Mouse (Mus musculus) intestine, embryonic 15.5 days (tissue): Measurements from ENCODE around the gene Ptprn2. TPM values are rescaled to one million over a fixed set of nuclear protein-coding genes. Genes with fewer than 3 reads are reported as not detected.

Experiments
- ATAC-seq: fragments of 200-750 bp; cut with Nextera tagmentation; 2 replicates; pipeline ENCODE4 v1.8.0; 2017; ENCODE audit warnings: moderate TSS enrichment, moderate library complexity
- H3K27ac ChIP-seq: fragments of 300-500 bp; sonication (generic); 2 replicates; pipeline ENCODE4 v1.5.1; 2015; ENCODE audit warnings: mild to moderate bottlenecking, inconsistent platforms
- H3K27me3 ChIP-seq: fragments of 300-500 bp; sonication (generic); replicated peaks from 2 replicates; pipeline ENCODE4 v1.6.1; 2015; ENCODE audit warnings: inconsistent platforms
- H3K36me3 ChIP-seq: fragments of 300-500 bp; sonication (generic); 2 replicates; pipeline ENCODE4 v1.6.1; 2015; ENCODE audit warnings: inconsistent platforms
- H3K4me1 ChIP-seq: fragments of 300-500 bp; sonication (generic); replicated peaks from 2 replicates; pipeline ENCODE4 v1.6.1; 2015; ENCODE audit warnings: inconsistent platforms
- H3K4me2 ChIP-seq: fragments of 300-500 bp; sonication (generic); replicated peaks from 2 replicates; pipeline ENCODE4 v1.6.1; 2015; ENCODE audit warnings: mild to moderate bottlenecking, inconsistent platforms
- H3K4me3 ChIP-seq: fragments of 300-500 bp; sonication (generic); replicated peaks from 2 replicates; pipeline ENCODE4 v1.5.1; 2015; ENCODE audit warnings: inconsistent platforms
- H3K9ac ChIP-seq: fragments of 300-500 bp; sonication (generic); 2 replicates; pipeline ENCODE4 v1.6.1; 2015; ENCODE audit warnings: inconsistent platforms
- H3K9me3 ChIP-seq: fragments of 300-500 bp; sonication (generic); 2 replicates; pipeline ENCODE4 v1.6.1; 2016; ENCODE audit warnings: inconsistent platforms
- WGBS: fragments of 180-500 bp; shearing (Covaris S2); methylation state at CpG from one replicate; pipeline ENCODE4 v1.1.7; 2015; 5-methylcytosine and 5-hydroxymethylcytosine counted together
- polyA plus RNA-seq: library from polyadenylated mRNA; unstranded; fragments of >200 nt; fragmentation: Nextera tagmentation; extraction: Ambion mirVana; gene quantifications from 2 replicates; pipeline ENCODE4 v1.2.1, GENCODE M21; 2015

Gene Ptprn2
- polyA plus RNA-seq, 1 experiment from 2014 or later: 1.9 TPM

- no peak overlapping the region for H3K4me2 ChIP-seq
- no peaks in the 10 kb centered on the region for H3K27me3 ChIP-seq
- no peak overlapping the region for H3K9ac ChIP-seq
- no peak overlapping the region for H3K27ac ChIP-seq
- no peaks in the 10 kb centered on the region for H3K9me3 ChIP-seq
- no peaks in the 10 kb centered on the region for H3K4me1 ChIP-seq
- 58% methylated on average over 2 of the region's 2 CpGs for WGBS
- ATAC-seq: no peak
- H3K36me3 ChIP-seq: no peaks in the 10 kb centered on the region
- H3K4me3 ChIP-seq: no peak overlapping the region
Observed at GRCm38 (mm10) chr12:117287456-117287855, 801.9 kb downstream of the Ptprn2 start.

GRCm38 (mm10) chr12:117291943-117292342, 806.4 kb downstream of the Ptprn2 start:
- H3K36me3 ChIP-seq: no peaks in the 10 kb centered on the region
- H3K4me2 ChIP-seq: no peak overlapping the region
- H3K27ac ChIP-seq: no peak overlapping the region
- no peak overlapping the region for H3K4me3 ChIP-seq
- no peaks in the 10 kb centered on the region for H3K9me3 ChIP-seq
- H3K27me3 ChIP-seq: no peaks in the 10 kb centered on the region
- no peak overlapping the region for H3K9ac ChIP-seq
- 78% methylated on average over 3 of the region's 3 CpGs for WGBS
- H3K4me1 ChIP-seq: no peaks in the 10 kb centered on the region
- ATAC-seq: no peak

- ATAC-seq: no peak
- no peaks in the 10 kb centered on the region for H3K36me3 ChIP-seq
- WGBS: 47% methylated on average over 2 of the region's 2 CpGs
Observed at GRCm38 (mm10) chr12:117296792-117297191, 811.3 kb downstream of the Ptprn2 start.

GRCm38 (mm10) chr12:117299084-117299483, 813.6 kb downstream of the Ptprn2 start:
- H3K27ac ChIP-seq: no peak overlapping the region
- H3K4me2 ChIP-seq: no peak overlapping the region
- 85% methylated on average over 3 of the region's 3 CpGs for WGBS
- H3K4me1 ChIP-seq: no peaks in the 10 kb centered on the region
- no peak overlapping the region for H3K9ac ChIP-seq
- H3K36me3 ChIP-seq: no peaks in the 10 kb centered on the region
- no peak overlapping the region for H3K4me3 ChIP-seq
- ATAC-seq: no peak
- no peaks in the 10 kb centered on the region for H3K9me3 ChIP-seq
- H3K27me3 ChIP-seq: no peaks in the 10 kb centered on the region

More at GRCm38 (mm10) chr12:117296792-117297191, 811.3 kb downstream of the Ptprn2 start:
- no peak overlapping the region for H3K4me3 ChIP-seq
- no peak overlapping the region for H3K27ac ChIP-seq
- no peaks in the 10 kb centered on the region for H3K4me1 ChIP-seq
- H3K4me2 ChIP-seq: no peak overlapping the region
- H3K9me3 ChIP-seq: no peaks in the 10 kb centered on the region
- no peaks in the 10 kb centered on the region for H3K27me3 ChIP-seq
- H3K9ac ChIP-seq: no peak overlapping the region

- ATAC-seq: no peak
- H3K27ac ChIP-seq: no peak overlapping the region
- H3K4me3 ChIP-seq: no peak overlapping the region
- no peak overlapping the region for H3K4me2 ChIP-seq
- no peaks in the 10 kb centered on the region for H3K27me3 ChIP-seq
- WGBS: 83% methylated on average over 17 of the region's 17 CpGs
- H3K9me3 ChIP-seq: no peaks in the 10 kb centered on the region
- no peak overlapping the region for H3K9ac ChIP-seq
- no peaks in the 10 kb centered on the region for H3K4me1 ChIP-seq
- no peaks in the 10 kb centered on the region for H3K36me3 ChIP-seq
Observed at GRCm38 (mm10) chr12:117304751-117305624, 819.5 kb downstream of the Ptprn2 start.

- H3K4me2 ChIP-seq: no peak overlapping the region
- no peaks in the 10 kb centered on the region for H3K27me3 ChIP-seq
- ATAC-seq: no peak
- H3K4me3 ChIP-seq: no peak overlapping the region
- WGBS: 89% methylated on average over 5 of the region's 5 CpGs
- H3K9ac ChIP-seq: no peak overlapping the region
- no peaks in the 10 kb centered on the region for H3K36me3 ChIP-seq
- H3K9me3 ChIP-seq: no peaks in the 10 kb centered on the region
- H3K27ac ChIP-seq: no peak overlapping the region
- no peaks in the 10 kb centered on the region for H3K4me1 ChIP-seq
Observed at GRCm38 (mm10) chr12:117305625-117306105, 820.1 kb downstream of the Ptprn2 start.

DNA sequence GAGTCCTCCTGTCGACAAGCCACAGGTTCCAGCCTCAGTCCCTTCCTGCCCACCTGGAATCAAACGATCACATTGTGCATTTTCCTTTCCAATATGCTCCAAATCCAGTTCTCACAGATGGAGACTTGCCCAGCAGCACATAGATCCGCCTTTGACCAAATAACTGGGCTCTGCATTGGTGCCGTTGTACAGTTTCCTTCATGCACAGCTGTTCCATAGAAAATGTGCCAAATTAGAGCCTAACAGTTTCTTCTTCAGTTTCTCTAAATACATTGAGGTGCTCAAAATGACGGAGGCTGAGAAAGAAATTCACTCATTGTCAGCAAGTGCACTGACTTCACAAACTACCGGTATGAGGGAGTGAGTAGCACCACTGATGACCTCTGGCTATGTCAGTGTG, 826.6 kb downstream of the Ptprn2 start:
- WGBS: 77% methylated on average over 6 of the region's 6 CpGs
- Histone ChIP-seq H3K4me3 (no peak overlapping the region), H3K4me2 (no peak overlapping the region), H3K36me3 (no peaks in the 10 kb centered on the region), H3K27me3 (no peaks in the 10 kb centered on the region), H3K27ac (no peak overlapping the region), H3K9me3 (no peaks in the 10 kb centered on the region), H3K9ac (no peak overlapping the region), H3K4me1 (no peaks in the 10 kb centered on the region)
- no peak for ATAC-seq

- no peak for ATAC-seq
- H3K4me1 ChIP-seq: no peaks in the 10 kb centered on the region
- 81% methylated on average over 2 of the region's 2 CpGs for WGBS
- H3K27ac ChIP-seq: no peak overlapping the region
- no peak overlapping the region for H3K9ac ChIP-seq
- H3K36me3 ChIP-seq: no peaks in the 10 kb centered on the region
- no peak overlapping the region for H3K4me2 ChIP-seq
- H3K4me3 ChIP-seq: no peak overlapping the region
- H3K27me3 ChIP-seq: no peaks in the 10 kb centered on the region
- H3K9me3 ChIP-seq: no peaks in the 10 kb centered on the region
Observed at GRCm38 (mm10) chr12:117314987-117315386, 829.5 kb downstream of the Ptprn2 start.

DNA sequence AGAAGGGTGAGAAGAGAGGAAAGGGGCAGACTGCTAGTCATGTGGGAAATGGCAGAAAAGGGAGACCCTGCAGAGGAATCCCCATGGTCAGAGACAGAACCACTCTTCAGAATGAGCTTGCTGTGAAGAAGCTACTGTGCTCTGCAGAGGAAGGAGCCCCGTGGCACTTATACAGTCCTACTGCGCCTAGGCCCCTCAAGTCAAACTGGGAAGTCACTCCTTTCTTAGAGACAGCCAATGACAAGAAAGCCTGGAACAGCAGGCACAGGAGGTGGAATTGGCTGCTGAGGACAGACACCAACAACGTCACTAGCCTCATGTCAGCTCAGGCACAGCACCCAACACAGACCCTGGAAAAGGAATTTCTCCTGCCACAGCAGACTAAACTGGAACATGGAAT, 830.1 kb downstream of the Ptprn2 start:
- 80% methylated on average over 3 of the region's 3 CpGs for WGBS
- no peak overlapping the region for H3K4me3 ChIP-seq
- no peaks in the 10 kb centered on the region for H3K36me3 ChIP-seq
- no peak for ATAC-seq
- no peak overlapping the region for H3K9ac ChIP-seq
- H3K4me1 ChIP-seq: no peaks in the 10 kb centered on the region
- no peak overlapping the region for H3K4me2 ChIP-seq
- H3K9me3 ChIP-seq: no peaks in the 10 kb centered on the region
- H3K27ac ChIP-seq: no peak overlapping the region
- H3K27me3 ChIP-seq: no peaks in the 10 kb centered on the region

DNA sequence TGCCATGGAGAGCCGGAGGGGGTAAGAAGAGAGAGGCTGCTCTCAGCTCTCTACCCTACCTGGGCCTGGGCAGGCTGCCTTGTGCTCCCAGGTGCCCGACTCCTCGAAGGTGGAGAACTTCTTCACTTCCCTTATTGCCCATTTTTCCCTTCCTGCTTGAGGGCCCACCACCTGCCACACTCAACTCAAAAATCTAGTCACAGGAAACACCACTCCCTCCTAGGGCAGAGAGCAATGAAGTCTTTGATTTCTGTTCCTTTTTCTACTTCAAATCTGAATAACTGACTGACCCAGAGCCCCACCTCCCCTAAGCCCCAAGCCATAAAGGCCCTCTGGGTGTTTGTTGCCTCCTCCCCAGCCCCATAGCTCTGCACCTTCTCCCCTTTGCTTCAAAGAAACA, 832.7 kb downstream of the Ptprn2 start:
- Histone ChIP-seq H3K4me2 (no peak overlapping the region), H3K9me3 (no peaks in the 10 kb centered on the region), H3K27me3 (no peaks in the 10 kb centered on the region), H3K27ac (no peak overlapping the region), H3K9ac (no peak overlapping the region), H3K4me1 (no peaks in the 10 kb centered on the region), H3K36me3 (no peaks in the 10 kb centered on the region), H3K4me3 (no peak overlapping the region)
- 72% methylated on average over 3 of the region's 3 CpGs for WGBS
- no peak for ATAC-seq

- no peak overlapping the region for H3K4me3 ChIP-seq
- ATAC-seq: no peak
- no peak overlapping the region for H3K27ac ChIP-seq
- H3K36me3 ChIP-seq: no peaks in the 10 kb centered on the region
- no peaks in the 10 kb centered on the region for H3K27me3 ChIP-seq
- H3K4me1 ChIP-seq: no peaks in the 10 kb centered on the region
- no peak overlapping the region for H3K4me2 ChIP-seq
- no peak overlapping the region for H3K9ac ChIP-seq
- H3K9me3 ChIP-seq: no peaks in the 10 kb centered on the region
- WGBS: 89% methylated on average over 3 of the region's 3 CpGs
Observed at GRCm38 (mm10) chr12:117323017-117323416, 837.5 kb downstream of the Ptprn2 start.
